Mouse (Mus musculus) limb, embryonic 10.5 days (tissue): ENCODE data around the gene Tram2. TPM values are rescaled to one million over a fixed set of nuclear protein-coding genes. Genes with fewer than 3 reads are reported as not detected.

ENCODE experiments used
- DNase-seq: peaks from one replicate; pipeline ENCODE4 v3.0.0-alpha.2; 2017; ENCODE audit warnings: low spot score
- H3K27ac ChIP-seq: fragments of 300-500 bp; sonication (generic); 2 replicates; pipeline ENCODE4 v1.5.1; 2016; ENCODE audit warnings: mild to moderate bottlenecking
- H3K27me3 ChIP-seq: fragments of 300-500 bp; sonication (generic); 2 replicates; pipeline ENCODE4 v1.6.1; 2016; ENCODE audit warnings: low read depth, mild to moderate bottlenecking; ENCODE audit not compliant: poor library complexity, severe bottlenecking
- H3K36me3 ChIP-seq: fragments of 300-500 bp; sonication (generic); 2 replicates; pipeline ENCODE4 v1.6.1; 2016; ENCODE audit warnings: mild to moderate bottlenecking, moderate library complexity
- H3K4me1 ChIP-seq: fragments of 300-500 bp; sonication (generic); 2 replicates; pipeline ENCODE4 v1.6.1; 2016
- H3K4me3 ChIP-seq: fragments of 300-500 bp; sonication (generic); 2 replicates; pipeline ENCODE4 v1.5.1; 2016; ENCODE audit warnings: mild to moderate bottlenecking, moderate library complexity
- H3K9me3 ChIP-seq: fragments of 300-500 bp; sonication (generic); replicated peaks from 2 replicates; pipeline ENCODE4 v1.6.1; 2016; ENCODE audit warnings: mild to moderate bottlenecking
- WGBS: fragments of 180-500 bp; shearing (Covaris S2); methylation state at CpG from one replicate; pipeline ENCODE4 v1.1.7; 2016; 5-methylcytosine and 5-hydroxymethylcytosine counted together
- polyA plus RNA-seq: library from polyadenylated mRNA; unstranded; fragments of >200 nt; fragmentation: Nextera tagmentation; extraction: Ambion mirVana; gene quantifications from 2 replicates; pipeline ENCODE4 v1.2.1, GENCODE M21; 2016

Gene Tram2
- polyA plus RNA-seq, 1 experiment from 2014 or later: 6.1 TPM

GRCm38 (mm10) chr1:21053009-21053408, 26.0 kb downstream of the Tram2 start:
- DNase-seq: no peak
- Histone ChIP-seq H3K27ac (no peak overlapping the region), H3K4me3 (no peak overlapping the region), H3K27me3 (no peaks in the 10 kb centered on the region), H3K9me3 (no peaks in the 10 kb centered on the region), H3K36me3 (peaks cover 1% of the 10 kb centered on the region), H3K4me1 (no peaks in the 10 kb centered on the region)
- WGBS: 76% methylated on average over 9 of the region's 9 CpGs

- no peaks in the 10 kb centered on the region for H3K36me3 ChIP-seq
- no peaks in the 10 kb centered on the region for H3K9me3 ChIP-seq
- no peak overlapping the region for H3K27ac ChIP-seq
- H3K4me3 ChIP-seq: no peak overlapping the region
- H3K4me1 ChIP-seq: no peaks in the 10 kb centered on the region
- no peaks in the 10 kb centered on the region for H3K27me3 ChIP-seq
- 63% methylated on average over 5 of the region's 5 CpGs for WGBS
- no peak for DNase-seq
Measured at GRCm38 (mm10) chr1:21052608-21053007, 26.4 kb downstream of the Tram2 start.

- no peaks in the 10 kb centered on the region for H3K9me3 ChIP-seq
- no peaks in the 10 kb centered on the region for H3K36me3 ChIP-seq
- WGBS: 82% methylated on average over 5 of the region's 5 CpGs
- H3K27ac ChIP-seq: no peak overlapping the region
- DNase-seq: no peak
- H3K4me1 ChIP-seq: no peaks in the 10 kb centered on the region
- H3K4me3 ChIP-seq: no peak overlapping the region
- H3K27me3 ChIP-seq: no peaks in the 10 kb centered on the region
Measured at GRCm38 (mm10) chr1:21052132-21052545, 26.9 kb downstream of the Tram2 start.

- Histone ChIP-seq H3K4me1 (no peaks in the 10 kb centered on the region), H3K27ac (no peak overlapping the region), H3K36me3 (no peaks in the 10 kb centered on the region), H3K9me3 (no peaks in the 10 kb centered on the region), H3K4me3 (no peak overlapping the region), H3K27me3 (no peaks in the 10 kb centered on the region)
- WGBS: 88% methylated on average over 5 of the region's 5 CpGs
- no peak for DNase-seq
Measured at GRCm38 (mm10) chr1:21049005-21049404, 30.0 kb downstream of the Tram2 start.

- Histone ChIP-seq H3K36me3 (no peaks in the 10 kb centered on the region), H3K27ac (no peak overlapping the region), H3K9me3 (no peaks in the 10 kb centered on the region), H3K4me1 (no peaks in the 10 kb centered on the region), H3K4me3 (no peak overlapping the region), H3K27me3 (no peaks in the 10 kb centered on the region)
- 90% methylated on average over 8 of the region's 8 CpGs for WGBS
- no peak for DNase-seq
Measured at GRCm38 (mm10) chr1:21048402-21048801, 30.6 kb downstream of the Tram2 start.

- Histone ChIP-seq H3K9me3 (no peaks in the 10 kb centered on the region), H3K27me3 (no peaks in the 10 kb centered on the region), H3K4me3 (no peak overlapping the region), H3K4me1 (peaks cover 27% of the 10 kb centered on the region), H3K27ac (no peak overlapping the region), H3K36me3 (no peaks in the 10 kb centered on the region)
- DNase-seq: no peak
- 93% methylated on average over 7 of the region's 7 CpGs for WGBS
Measured at GRCm38 (mm10) chr1:21042461-21042860, 36.6 kb downstream of the Tram2 start.

- no peak for DNase-seq
- H3K36me3 ChIP-seq: no peaks in the 10 kb centered on the region
- 76% methylated on average over 7 of the region's 7 CpGs for whole genome bisulfite sequencing
Measured at GRCm38 (mm10) chr1:21040610-21041326, 38.3 kb downstream of the Tram2 start.

GRCm38 (mm10) chr1:21040173-21040572, 38.9 kb downstream of the Tram2 start:
- Histone ChIP-seq H3K27ac (no peak overlapping the region), H3K27me3 (no peaks in the 10 kb centered on the region), H3K9me3 (no peaks in the 10 kb centered on the region), H3K4me3 (no peak overlapping the region), H3K36me3 (0 out of 2 replicates have a peak, but pooled peaks cover 2% of the 10 kb centered on the region), H3K4me1 (peaks cover 27% of the 10 kb centered on the region)
- WGBS: 92% methylated on average over 7 of the region's 7 CpGs
- no peak for DNase-seq

More at GRCm38 (mm10) chr1:21040610-21041326, 38.3 kb downstream of the Tram2 start:
- peaks cover 27% of the 10 kb centered on the region for H3K4me1 ChIP-seq
- no peak overlapping the region for H3K27ac ChIP-seq
- H3K9me3 ChIP-seq: no peaks in the 10 kb centered on the region
- no peaks in the 10 kb centered on the region for H3K27me3 ChIP-seq
- no peak overlapping the region for H3K4me3 ChIP-seq

GRCm38 (mm10) chr1:21039564-21039963, 39.5 kb downstream of the Tram2 start:
- peaks cover 27% of the 10 kb centered on the region for H3K4me1 ChIP-seq
- WGBS: 92% methylated on average over 3 of the region's 3 CpGs

GRCm38 (mm10) chr1:21037881-21038601, 41.0 kb downstream of the Tram2 start:
- Histone ChIP-seq H3K27ac (no peak overlapping the region), H3K4me3 (no peak overlapping the region), H3K4me1 (peaks cover 34% of the 10 kb centered on the region), H3K27me3 (no peaks in the 10 kb centered on the region), H3K9me3 (no peaks in the 10 kb centered on the region), H3K36me3 (0 out of 2 replicates have a peak, but pooled peaks cover 4% of the 10 kb centered on the region)
- DNase-seq: no peak
- WGBS: 87% methylated on average over 6 of the region's 6 CpGs

More at GRCm38 (mm10) chr1:21039564-21039963, 39.5 kb downstream of the Tram2 start:
- H3K4me3 ChIP-seq: no peak overlapping the region
- no peak overlapping the region for H3K27ac ChIP-seq
- H3K27me3 ChIP-seq: no peaks in the 10 kb centered on the region
- 0 out of 2 replicates have a peak, but pooled peaks cover 4% of the 10 kb centered on the region for H3K36me3 ChIP-seq
- DNase-seq: no peak
- H3K9me3 ChIP-seq: no peaks in the 10 kb centered on the region

- Histone ChIP-seq H3K9me3 (no peaks in the 10 kb centered on the region), H3K27ac (no peak overlapping the region), H3K4me1 (peaks cover 19% of the 10 kb centered on the region), H3K4me3 (no peak overlapping the region), H3K27me3 (no peaks in the 10 kb centered on the region), H3K36me3 (0 out of 2 replicates have a peak, but pooled peaks cover 4% of the 10 kb centered on the region)
- 87% methylated on average over 6 of the region's 6 CpGs for WGBS
- DNase-seq: no peak
Measured at GRCm38 (mm10) chr1:21035878-21036277, 43.2 kb downstream of the Tram2 start.

GRCm38 (mm10) chr1:21033792-21034119, 45.3 kb downstream of the Tram2 start:
- H3K4me3 ChIP-seq: no peak overlapping the region
- H3K27ac ChIP-seq: no peak overlapping the region
- peaks cover 7% of the 10 kb centered on the region for H3K4me1 ChIP-seq
- no peak for DNase-seq
- no peaks in the 10 kb centered on the region for H3K9me3 ChIP-seq
- H3K27me3 ChIP-seq: no peaks in the 10 kb centered on the region
- 0 out of 2 replicates have a peak, but pooled peaks cover 7% of the 10 kb centered on the region for H3K36me3 ChIP-seq

GRCm38 (mm10) chr1:21033065-21033791, 45.8 kb downstream of the Tram2 start:
- no peak for DNase-seq
- Histone ChIP-seq H3K36me3 (0 out of 2 replicates have a peak, but pooled peaks cover 7% of the 10 kb centered on the region), H3K4me1 (peaks cover 7% of the 10 kb centered on the region), H3K4me3 (no peak overlapping the region), H3K27ac (no peak overlapping the region), H3K9me3 (no peaks in the 10 kb centered on the region), H3K27me3 (no peaks in the 10 kb centered on the region)
- 90% methylated on average over 11 of the region's 11 CpGs for WGBS
